Mouse (Mus musculus): Measurements from ENCODE around the gene Fndc3a.

GRCm38 (mm10) chr14:72533862-72534261 lies 175.9 kb downstream of the Fndc3a start:
- no peak for TF ChIP-seq CTCF (IDR thresholded peaks at IDR 0.05; ENCODE audit: extremely low read depth, insufficient read depth, low read length)
- no peak for TF ChIP-seq POLR2A (IDR thresholded peaks at IDR 0.05; ENCODE audit: extremely low read depth, insufficient read depth, low read length)
